Mouse (Mus musculus) adrenal gland, adult 18-20 months (tissue): ENCODE results near the gene Olfr441. TPM values are rescaled to one million over a fixed set of nuclear protein-coding genes. Genes with fewer than 3 reads are reported as not detected.
"Not testable (repeated sequence)": the region's sequence is repeated elsewhere in the genome, so short reads cannot be mapped to it uniquely, and the experiment has no call there.

Source experiments
- DNase-seq, 2 experiments: peaks; one replicate each; pipeline ENCODE4 v3.0.0; 2021 to 2022; ENCODE audit warnings: low spot score in 2 of 2
- long read RNA-seq, 2 experiments: library from polyadenylated mRNA; stranded (forward); transcript quantifications; one replicate each; pipeline ENCODE4 v2.0.0; 2021
- total RNA-seq, 2 experiments: library from RNA; stranded (reverse); gene quantifications; 1 replicate in 1 of 2; 2 replicates in 1 of 2; pipeline ENCODE4 v1.2.3; 2021

Olfr441 gene
- total RNA-seq = not detected
- long read RNA-seq, experiment 1 = 0 reads
- long read RNA-seq, experiment 2 = 0 reads

- DNase-seq = not testable (repeated sequence)
Measured at GRCm38 (mm10) chr6:43106069-43106468, at the start of gene Olfr441. Gene Olfr441, plus strand, starts transcription at chr6:43106369.

DNA sequence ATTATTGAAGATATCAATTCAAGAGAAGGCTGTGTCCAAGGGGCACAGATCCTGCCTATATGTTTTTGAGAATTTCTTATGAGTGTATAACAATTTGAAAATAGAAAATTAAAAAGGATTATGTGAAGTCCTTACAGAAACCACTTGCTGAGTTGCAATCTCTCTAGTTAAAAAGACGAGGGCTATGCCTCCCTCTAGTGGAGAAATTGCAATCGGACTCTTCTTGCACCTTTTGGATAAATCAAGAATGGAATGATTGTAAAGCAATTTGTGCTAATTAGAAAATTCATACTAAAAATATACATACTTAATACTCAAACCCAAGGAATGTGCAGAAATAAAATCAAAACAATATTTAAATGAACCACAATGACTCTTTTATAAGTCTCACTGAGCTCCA, 27.4 kb upstream of the Olfr441 start:
- no peak for DNase-seq

GRCm38 (mm10) chr6:43081405-43081804, 24.8 kb upstream of the Olfr441 start:
- not testable (repeated sequence) for DNase-seq

DNA sequence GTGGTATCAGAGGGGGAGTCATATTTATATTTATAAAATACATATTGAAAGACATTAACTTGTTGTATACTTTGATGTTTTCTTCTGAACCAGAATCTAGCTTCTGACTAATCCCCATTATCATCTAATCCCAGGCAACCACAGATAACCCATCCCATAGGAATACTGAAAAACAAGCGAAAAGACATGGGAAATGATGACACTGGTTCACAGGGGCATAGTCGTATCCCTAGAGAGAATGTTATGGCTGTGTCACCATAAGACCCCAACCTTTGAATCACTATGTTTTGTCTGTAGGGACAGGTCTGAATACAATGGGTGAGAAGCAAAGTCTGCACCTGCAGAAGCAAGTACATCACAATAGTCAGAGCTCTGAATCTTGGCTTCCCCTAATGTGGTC, 40.1 kb downstream of the Olfr441 start, which contains the start of gene Olfr237-ps1:
Gene Olfr237-ps1, plus strand, starts transcription at position 301 of the 400 bp plus-strand sequence.
- not testable (repeated sequence) for DNase-seq

- no peak for DNase-seq
Measured at GRCm38 (mm10) chr6:43159502-43159901, 53.3 kb downstream of the Olfr441 start.

GRCm38 (mm10) chr6:43162982-43163381, 56.8 kb downstream of the Olfr441 start, which contains the start of gene Olfr437:
Gene Olfr437, plus strand, starts transcription at chr6:43163282.
- DNase-seq = no peak

GRCm38 (mm10) chr6:43167246-43167645, 61.1 kb downstream of the Olfr441 start:
- DNase-seq = no peak

Other genes with a start within 250 kb of the Olfr441 start
- not detected for gene Olfr448, start 215.9 kb upstream of the Olfr441 start, total RNA-seq
- gene Olfr447, start 197.5 kb upstream of the Olfr441 start, total RNA-seq = not detected
- not detected for gene Olfr446, start 185.0 kb upstream of the Olfr441 start, total RNA-seq
- gene Olfr444, start 157.3 kb upstream of the Olfr441 start, total RNA-seq = not detected
- gene Olfr237-ps1, start 40.2 kb downstream of the Olfr441 start, total RNA-seq = not detected
- gene Olfr437, start 56.9 kb downstream of the Olfr441 start, total RNA-seq = not detected
- gene Olfr13, start 65.8 kb downstream of the Olfr441 start, total RNA-seq = not detected
- not detected for gene Olfr435, start 90.8 kb downstream of the Olfr441 start, total RNA-seq
- gene Olfr434, start 106.7 kb downstream of the Olfr441 start, total RNA-seq = not detected
- gene Olfr47, start 125.2 kb downstream of the Olfr441 start, total RNA-seq = not detected
- gene Arhgef5, start 159.2 kb downstream of the Olfr441 start, total RNA-seq = 10 to 100 TPM; 15.7 to 19.4 TPM
- not detected for gene Nobox, start 203.2 kb downstream of the Olfr441 start, total RNA-seq